Mouse (Mus musculus) T-helper 2 cell (primary cell): ENCODE measurements around the gene Tut1.

Source experiments
- in situ Hi-C: fragments of 300-600 bp; cut with MboI, MseI; formaldehyde crosslinking; loops from one replicate; pipeline ENCODE4 v1.15.1; 2025; ENCODE audit warnings: high pct_unique_total_duplicates

The Tut1 gene

DNA sequence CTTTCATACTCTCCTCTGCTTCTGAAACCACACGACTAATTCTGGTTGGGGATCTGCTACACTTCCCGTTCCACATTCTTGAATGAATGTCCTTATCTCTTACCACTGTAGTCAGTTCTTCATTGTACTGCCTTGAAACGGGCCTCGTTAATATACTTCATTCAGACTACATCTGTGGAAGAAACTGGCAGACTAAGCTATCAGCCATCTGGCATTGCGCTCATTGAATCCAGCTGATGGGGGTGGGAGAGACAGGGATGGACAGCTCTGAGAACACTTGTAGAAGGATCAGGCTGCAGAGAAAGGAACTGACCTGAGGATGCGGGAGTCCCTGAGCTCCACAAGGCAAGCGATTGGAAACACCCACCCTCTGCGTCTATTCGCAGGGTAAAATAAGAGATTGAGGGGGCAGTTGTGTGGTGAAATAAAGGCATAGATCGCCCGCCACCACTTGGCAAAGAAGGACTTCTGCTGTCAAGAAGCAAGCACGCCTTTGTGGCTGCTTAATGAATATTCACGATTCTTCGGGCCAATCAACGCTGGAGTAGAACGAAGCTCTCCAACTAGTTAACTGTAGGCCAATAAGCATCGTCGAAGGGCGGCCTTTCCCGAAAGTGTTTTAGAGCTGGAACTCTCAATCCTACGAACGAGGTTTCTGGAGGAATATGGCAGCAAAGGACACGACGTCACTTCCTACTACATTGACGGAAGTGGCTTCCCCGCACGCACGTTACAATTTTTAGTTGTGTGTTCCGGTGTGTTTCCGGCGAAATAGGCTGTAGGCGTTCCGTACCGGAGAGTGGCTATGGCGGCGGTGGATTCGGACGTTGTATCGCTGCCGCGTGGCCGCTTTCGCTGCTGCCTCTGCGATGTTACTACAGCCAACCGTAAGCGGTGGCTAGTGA lies at the start of gene Tut1:
Tut1 (plus strand) TSS at position 713 of the 905 bp plus-strand sequence.
- in situ Hi-C loops, result no loop called here

DNA sequence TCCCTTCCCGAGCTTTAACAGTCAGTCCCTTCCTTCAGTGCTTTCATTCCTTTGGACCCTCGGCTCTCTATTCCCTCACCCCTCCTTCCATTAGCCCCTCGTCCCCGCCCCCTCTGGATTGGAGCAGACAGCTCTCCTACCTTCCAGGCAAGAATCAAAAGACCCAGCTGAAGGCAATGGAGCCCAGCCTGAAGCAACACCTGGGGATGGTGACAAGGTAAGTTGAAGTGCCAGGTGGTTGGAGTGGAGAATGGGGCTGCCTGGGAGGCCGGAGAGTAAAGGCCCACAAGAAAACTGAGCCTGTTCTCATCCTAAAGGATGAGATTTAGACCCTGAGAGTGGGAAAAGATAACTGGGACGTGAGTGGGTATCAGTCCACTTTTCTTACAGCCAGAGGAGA lies 45.1 kb upstream of the Tut1 start:
- in situ Hi-C loops, result loop anchor here (10.0 kb wide), 1 partner anchor 84 kb away; the partner anchor contains the start of genes AC129217.1 and Hnrnpul2

DNA sequence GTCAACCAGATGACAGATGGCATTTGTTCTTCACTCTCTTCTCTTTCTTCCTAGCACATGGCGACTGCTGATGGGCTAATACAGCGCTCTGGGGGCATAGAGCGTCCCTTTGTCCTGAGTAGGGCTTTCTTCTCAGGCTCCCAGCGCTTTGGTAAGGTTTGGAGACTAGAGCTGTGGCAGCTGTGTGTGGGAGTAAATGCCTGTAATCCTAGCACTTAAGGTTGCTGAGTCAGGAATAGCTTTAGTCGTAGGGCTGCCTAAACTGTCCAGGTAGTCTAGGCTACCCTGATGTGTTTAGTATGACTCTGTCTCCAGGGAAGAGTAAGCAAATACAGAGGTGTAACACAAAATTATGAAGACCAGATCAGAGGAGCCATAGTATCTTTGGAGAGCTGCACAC lies 41.8 kb upstream of the Tut1 start:
- in situ Hi-C loops, result loop anchor here (5.0 kb wide), 1 partner anchor 50 kb away; no protein-coding TSS in a partner anchor

DNA sequence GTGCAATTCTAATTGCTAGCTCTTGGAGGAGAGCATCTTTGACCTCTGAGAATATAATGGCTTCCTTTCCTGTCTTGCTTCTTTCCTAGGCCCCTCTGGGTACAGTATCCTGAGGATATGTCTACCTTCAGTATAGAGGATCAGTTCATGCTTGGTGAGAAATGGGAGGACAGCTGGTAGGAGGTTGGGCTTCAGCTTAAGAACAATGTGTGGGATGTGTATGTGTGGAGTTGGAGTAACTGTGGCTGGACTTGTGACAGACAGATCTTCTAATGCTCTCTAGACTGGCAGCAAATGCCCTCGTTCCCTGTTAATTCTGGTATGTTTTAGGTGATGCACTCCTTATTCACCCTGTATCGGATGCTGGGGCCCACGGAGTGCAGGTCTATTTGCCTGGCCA lies 39.4 kb upstream of the Tut1 start:
- in situ Hi-C loops, result loop anchor here (5.0 kb wide), 1 partner anchor 48 kb away; no protein-coding TSS in a partner anchor

DNA sequence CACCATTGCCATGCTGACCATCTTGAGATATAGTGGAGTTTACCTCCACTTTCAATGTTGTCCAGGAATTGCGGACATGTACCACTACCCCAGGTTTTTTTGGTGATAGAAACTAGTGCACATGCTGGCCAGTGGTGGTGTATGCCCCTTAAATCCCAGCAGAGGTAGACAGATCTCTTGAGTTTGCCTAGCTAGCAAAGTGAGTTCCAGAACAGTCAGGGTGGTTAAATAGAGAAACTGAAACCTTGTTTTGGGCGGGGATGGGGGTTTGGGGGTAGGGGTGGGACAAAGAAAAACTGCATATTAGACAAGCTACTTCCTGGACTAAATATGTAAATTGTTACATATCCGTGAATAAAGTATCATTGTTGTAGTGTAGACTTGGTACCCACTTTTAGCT lies 34.6 kb upstream of the Tut1 start:
- in situ Hi-C loops, result no loop called here

DNA sequence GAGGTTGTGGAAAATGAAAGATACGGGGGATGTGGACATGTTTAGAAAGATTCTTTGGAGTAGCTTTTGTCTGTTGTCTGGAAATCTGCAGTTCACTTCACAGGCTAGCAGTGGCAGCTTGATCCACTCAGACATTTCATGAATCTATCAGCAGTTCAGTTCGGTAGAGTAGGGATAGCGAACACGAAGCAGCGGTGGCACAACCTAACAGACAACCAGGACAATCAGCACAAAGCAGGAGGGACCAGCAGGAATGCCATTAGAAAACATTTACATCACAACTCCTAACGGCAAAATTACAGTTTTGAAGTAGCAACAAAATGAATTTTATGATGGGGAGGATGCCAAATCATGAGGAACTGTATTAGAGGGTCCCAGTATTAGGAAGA lies 34.0 kb upstream of the Tut1 start:
- in situ Hi-C loops, result no loop called here

DNA sequence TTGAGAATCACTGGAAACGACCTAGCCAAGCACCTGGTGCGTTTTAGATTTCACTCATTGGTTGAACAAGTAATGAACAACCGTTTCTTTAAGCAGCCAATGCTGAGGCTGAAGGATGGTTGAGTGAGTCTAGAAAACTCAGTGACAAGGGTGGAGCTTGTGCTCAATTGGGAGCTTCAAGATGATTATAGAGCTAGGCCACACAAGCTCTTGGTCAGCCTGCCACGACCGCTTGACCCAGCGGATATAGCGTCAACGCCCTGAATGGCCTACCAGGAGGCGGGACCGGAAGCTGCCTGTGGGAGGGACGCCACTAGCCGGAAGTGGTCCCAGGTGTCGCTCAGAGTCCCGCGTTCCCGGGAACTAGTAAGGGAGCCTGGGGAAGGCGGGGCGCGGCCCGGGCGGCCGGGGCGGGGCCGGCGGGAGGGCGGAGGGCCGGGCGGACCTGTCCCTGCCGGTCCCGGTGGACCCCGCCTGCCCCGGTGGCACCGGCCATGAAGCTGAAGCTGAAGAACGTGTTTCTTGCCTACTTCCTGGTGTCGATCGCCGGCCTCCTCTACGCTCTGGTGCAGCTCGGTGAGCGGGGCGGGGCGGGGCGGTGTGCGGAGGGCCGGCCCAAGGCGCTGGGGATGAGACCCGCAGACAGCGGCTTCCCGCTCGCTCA lies 33.4 kb upstream of the Tut1 start, which contains the start of gene B3gat3:
B3gat3 (plus strand) TSS at position 302 of the 664 bp plus-strand sequence.
- in situ Hi-C loops, result no loop called here

DNA sequence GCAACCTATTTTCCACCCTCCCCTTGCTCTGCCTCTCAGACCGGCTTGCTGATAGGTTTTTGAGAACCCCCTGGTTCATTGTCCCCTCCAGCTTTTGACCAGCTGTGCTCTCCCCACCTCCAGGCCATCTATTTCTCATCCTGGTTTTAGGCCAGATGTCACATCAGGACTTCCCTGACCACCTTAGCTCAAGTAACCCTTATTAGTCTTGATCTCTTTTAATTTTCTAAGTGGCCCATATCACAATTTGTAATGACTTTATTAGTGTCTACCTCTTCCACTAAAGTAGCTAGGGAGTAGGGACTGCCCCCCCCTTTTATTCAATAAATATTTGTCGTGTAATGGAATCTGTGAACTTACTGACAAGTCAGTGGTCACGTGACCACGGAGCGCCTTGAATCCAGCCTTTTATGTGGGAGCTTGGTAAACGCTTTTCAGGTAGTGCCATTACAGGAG lies 32.8 kb upstream of the Tut1 start:
- in situ Hi-C loops, result no loop called here

DNA sequence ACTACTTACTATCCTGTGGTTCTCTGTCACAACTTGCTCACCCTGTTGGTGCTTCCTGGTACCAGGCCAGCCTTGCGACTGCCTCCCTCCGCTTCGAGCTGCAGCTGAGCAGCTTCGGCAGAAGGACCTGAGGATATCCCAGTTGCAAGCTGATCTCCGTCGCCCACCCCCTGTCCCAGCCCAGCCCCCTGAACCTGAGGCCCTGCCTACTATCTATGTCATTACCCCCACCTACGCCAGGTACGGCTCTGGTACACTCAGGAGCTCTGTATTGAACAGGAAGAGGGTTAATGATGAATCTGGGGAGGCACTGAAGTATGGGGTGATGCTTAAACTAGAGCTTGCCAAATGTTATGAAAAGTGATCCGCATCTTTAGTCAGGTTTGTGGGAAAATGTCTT lies 31.9 kb upstream of the Tut1 start:
- in situ Hi-C loops, result no loop called here

DNA sequence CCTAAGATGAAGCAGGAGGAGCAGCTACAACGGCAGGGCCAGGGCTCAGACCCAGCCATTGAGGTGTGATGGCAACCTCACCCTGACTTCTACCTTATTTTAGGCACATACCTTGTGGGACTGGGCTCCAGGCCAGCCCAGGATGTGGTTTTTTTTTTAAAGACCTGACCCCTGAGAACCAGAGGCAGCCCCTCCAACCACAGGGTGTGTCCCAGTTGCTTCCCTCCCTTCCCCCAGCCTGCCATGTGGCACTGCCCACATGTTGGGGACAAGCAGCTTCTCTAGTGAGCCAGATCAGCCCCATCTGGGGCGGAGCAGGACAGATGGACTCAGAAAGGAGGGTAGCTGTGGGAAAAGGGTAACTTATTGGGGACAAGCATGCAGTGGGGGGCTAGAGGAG lies 26.9 kb upstream of the Tut1 start:
- in situ Hi-C loops, result no loop called here

DNA sequence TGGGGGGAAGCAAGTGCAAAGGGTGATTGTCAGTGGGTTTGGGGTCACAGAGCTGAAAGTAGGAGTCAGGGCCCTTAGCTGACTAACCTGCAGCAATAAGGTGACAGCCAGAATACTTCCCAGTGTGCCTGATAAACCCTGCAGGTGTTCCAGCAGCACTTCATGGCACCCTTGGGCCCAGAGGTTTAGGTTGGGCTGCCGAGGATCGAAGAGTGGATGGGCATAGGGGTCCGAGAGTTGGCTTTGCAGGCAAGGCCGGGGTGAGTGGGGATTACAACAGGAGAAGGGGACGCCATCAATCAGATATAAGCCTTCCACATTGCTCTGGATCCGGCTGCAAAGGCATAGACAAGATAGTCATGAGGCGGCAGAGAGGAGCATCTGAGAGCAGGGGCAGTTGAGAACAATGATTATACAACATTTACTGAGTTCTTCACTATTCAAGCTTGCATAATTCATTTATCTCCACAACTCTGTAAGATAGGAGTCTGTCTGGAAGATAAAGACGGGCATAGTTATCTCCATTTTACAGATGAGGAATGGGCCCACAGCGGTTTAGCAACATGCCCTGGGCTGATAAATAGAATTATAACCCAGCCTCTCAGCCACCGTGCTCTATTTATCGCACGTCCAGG lies 25.6 kb upstream of the Tut1 start:
- in situ Hi-C loops, result no loop called here

DNA sequence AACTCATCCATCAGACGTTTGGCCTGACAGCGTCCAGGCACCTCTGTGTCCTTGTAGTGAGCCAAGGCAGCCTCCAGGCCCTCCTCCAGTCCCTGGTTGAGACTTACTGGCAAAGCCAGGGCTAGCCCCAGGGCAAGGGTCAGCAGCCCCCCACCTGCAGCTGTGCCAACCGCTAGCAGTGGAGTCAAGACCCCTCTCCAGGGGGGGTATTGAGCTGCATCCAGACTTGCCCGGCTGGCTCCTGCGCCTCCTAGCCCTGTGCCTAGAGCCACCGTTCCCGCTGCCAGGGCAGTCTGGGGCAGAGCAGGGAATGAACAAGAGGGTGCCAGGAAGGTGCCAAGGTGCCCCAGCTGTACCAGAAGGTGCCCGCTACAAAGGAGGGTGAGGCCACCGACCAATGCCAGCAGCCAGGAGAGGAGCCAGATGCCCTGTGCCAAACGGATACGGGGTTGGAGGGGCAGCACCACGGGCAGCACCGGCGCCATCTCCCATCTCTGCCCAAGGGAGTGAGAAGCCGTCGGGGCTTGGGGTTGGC lies 24.9 kb upstream of the Tut1 start:
- in situ Hi-C loops, result no loop called here

DNA sequence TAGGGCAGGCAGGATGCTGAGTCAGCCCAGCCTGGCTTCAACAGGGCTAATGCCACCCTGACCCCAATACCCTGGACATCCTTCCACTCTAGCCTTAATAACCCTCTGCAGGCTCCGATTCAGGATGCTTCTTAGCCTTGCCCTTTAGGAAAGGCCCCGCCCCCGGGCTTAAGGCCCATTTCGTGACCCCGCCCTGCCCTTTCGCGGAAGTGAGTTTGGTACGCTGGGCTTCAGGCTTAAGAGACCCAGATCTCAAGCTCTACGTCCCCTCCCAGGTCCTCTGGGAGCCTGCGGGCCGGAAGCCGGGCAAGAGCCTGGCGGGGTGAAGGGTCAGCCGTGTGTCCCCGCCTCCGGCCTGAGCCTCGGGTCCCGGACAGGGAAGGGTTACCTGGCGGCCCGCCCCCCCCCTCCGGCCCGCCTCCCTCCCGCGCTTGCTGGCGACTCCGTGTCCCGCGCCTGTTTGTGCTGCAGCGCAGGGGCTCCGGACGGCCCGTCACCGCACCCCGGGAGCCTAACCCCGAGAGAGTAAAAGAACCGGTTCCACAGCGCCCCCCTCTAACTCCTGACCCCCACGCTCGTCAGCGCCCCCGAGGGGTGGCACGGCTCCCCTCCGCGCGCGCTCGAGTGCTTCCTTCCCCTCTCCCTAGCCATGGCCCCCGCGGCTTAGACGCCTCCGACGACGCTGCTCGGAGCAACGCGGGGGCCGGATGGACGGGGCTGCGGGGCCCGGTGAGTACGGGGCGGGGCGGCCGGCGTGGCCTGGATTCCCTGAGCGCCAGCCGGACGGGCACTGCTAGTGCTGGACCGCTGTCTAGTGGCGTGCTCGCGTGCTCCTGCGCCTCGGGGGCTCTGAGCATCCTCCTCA lies 24.2 kb upstream of the Tut1 start, which contains the start of the genes Rom1 and Eml3:
Rom1 (minus strand) TSS at position 133 of the 865 bp plus-strand sequence.
Eml3 (plus strand) TSS at position 329 of the 865 bp plus-strand sequence.
- in situ Hi-C loops, result no loop called here

DNA sequence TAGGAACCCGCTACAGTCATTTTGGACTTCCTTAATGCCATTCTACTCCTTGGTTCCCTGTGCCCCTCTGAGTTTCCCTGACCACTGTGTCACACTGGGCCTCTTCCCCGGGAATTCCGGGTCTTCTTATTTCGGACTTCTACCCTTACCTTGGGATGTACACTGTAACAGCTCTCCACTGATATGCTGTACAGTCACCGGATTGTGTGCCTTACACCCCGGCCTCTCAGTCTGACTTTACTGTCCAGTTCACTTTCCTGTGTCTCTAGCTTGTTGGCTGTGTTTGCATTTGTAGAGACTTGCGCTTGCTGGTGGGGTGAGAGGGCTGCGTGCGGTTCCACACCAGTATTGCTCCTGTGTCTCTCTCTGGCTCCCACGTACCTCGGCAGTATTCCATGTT lies 23.5 kb upstream of the Tut1 start:
- in situ Hi-C loops, result no loop called here

DNA sequence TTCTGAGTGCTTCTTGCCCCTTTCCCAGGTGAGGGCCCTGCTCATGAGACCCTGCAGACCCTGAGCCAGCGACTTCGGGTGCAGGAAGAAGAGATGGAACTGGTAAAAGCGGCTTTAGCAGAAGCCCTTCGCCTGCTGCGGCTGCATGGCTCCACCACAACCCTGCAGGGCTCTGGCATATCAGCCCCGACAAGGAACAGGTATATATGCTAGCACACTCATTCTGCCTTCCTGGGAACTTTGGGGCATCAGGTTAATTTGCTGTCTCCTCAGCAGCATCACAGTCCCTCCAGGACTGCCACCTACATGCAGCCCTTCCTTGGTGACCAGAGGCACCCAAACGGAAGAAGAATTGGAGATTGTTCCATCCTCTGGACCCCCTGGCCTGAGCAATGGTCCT lies 22.9 kb upstream of the Tut1 start:
- in situ Hi-C loops, result no loop called here

DNA sequence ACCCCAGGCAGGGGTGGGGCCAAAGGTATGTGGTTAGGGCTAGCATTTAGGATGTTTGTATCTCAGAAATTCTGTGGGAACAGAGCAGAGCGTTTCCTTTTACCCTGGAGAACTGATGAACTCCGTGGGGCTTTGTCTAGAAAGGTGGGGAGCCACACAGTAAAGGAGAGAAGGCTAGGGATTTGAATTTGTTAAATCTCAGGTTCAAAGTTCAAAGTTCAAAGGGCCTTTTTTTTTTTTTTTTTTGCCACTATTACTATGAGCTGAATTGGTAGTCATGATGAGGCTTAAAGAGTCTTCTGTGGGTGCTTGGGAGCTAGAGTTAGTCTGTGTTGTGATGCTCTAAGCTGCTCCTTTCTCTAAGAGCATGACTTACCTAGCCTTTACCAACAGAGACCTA lies 16.9 kb upstream of the Tut1 start:
- in situ Hi-C loops, result no loop called here

DNA sequence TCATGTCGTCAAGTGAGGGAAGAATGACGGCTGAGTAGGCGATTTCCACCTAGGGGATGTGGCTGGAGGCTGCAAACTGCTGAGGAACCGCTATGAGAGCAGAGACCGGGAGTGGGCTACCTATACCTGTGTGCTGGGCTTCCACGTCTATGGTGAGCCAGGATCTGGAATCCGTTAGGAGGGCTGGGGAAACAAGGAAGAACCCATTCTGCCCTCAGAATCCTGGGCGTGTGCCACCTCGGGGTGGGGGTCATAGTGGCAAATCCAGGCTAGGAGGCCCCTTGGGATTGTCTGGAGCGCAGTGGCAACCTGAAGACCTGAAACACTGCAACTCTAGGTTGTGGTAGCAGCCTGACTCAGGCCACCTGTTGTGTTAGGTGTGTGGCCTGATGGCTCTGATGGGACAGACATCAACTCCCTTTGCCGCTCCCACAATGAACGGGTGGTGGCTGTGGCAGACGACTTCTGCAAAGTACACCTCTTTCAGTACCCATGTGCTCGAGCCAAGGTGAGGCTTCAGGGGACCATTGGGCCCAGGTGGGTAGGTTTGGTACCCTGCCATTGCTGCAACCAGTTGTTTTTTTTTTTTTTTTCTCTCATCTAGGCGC lies 13.0 kb upstream of the Tut1 start:
- in situ Hi-C loops, result loop anchor here (5.0 kb wide), 1 partner anchor 43 kb away; the partner anchor contains the start of gene Ganab

DNA sequence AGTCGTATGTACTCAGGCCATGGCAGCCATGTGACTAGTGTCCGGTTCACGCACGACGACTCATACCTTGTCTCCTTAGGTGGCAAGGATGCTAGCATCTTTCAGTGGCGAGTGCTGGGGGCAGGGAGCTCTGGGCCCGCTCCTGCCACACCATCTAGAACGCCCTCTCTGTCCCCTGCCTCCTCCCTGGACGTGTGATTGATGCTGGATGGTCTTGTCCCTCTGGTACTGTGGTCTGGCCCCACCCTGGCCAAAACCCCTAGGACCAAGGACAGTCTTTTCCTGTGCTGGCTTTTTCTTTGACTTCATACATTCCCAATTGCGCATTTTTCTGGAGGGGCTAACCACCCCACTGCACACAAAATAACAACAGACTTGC lies 12.5 kb upstream of the Tut1 start:
- in situ Hi-C loops, result loop anchor here (5.0 kb wide), 1 partner anchor 44 kb away; the partner anchor contains the start of gene Ganab

DNA sequence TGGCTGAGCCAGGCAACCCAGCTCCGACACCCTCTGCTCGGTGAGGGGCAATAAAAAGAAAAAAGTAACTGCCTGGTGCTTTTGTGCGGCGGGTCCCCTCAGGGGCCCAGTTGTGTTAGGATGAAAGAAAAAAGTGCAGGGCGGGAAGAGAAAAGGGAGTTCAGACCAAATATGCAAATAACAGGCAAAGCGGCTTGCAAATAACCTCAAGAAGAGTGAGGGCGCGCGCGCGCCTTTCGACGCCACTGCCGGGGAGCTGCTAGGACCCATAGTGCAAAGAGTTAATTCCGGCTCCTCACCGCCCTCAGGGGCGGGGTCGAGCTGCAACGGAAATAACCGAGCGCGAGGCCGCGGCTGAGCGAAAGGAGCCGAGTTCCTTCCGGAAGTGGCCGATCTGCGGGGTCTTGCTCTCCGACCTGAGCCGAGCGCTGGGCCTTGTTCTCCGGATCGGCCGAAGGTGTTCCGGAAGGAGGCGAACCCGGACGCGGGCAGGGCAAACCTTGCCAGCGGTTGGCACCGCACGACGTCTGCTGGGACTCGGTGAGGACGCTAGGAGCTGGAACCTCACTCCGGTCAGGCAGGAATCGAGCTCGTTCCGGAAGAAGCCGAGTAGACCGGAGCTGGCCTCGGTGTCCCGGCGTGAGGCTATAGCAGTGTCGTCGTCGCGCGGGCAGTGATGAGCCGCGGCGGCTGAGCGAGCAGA lies 12.0 kb upstream of the Tut1 start, which contains the start of gene Mta2:
Mta2 (plus strand) TSS at position 361 of the 703 bp plus-strand sequence.
- in situ Hi-C loops, result loop anchor here (5.0 kb wide), 1 partner anchor 44 kb away; the partner anchor contains the start of gene Ganab
